Mouse (Mus musculus): ENCODE data around the gene Tnfaip2.

- TF ChIP-seq ZNF384 (IDR thresholded peaks at IDR 0.05; ENCODE audit: low read depth, low read length) (peak; percentile 39; the same call in 1 of the 2 replicates), CHD2 (IDR thresholded peaks at IDR 0.05; ENCODE audit: low read depth, low read length) (no peak), HCFC1 (IDR thresholded peaks at IDR 0.05; ENCODE audit: borderline replicate concordance, insufficient read depth, low read length) (no peak), ZC3H11A (IDR thresholded peaks at IDR 0.05; ENCODE audit: borderline replicate concordance, low read depth, low read length) (peak; percentile 47; the same call in 1 of the 2 replicates), MAFK (IDR thresholded peaks at IDR 0.05; ENCODE audit: insufficient read depth, low read depth, low read length) (no peak)
These were observed 29.0 kb upstream of the Tnfaip2 start for GRCm38 (mm10) chr12:111413300-111413699.

Data from ES-E14 (cell line).